Mouse (Mus musculus) adrenal gland, adult 2 months (tissue): ENCODE results near the gene Usp53. TPM values are rescaled to one million over a fixed set of nuclear protein-coding genes. Genes with fewer than 3 reads are reported as not detected.
"Not testable (repeated sequence)": the region's sequence is repeated elsewhere in the genome, so short reads cannot be mapped to it uniquely, and the experiment has no call there.

Experiments used
- DNase-seq: peaks from one replicate; pipeline ENCODE4 v3.0.0; 2021
- polyA plus RNA-seq: library from polyadenylated mRNA; depleted of rRNA; stranded (reverse); fragments of >200 nt; gene quantifications from 2 replicates; pipeline ENCODE4 v1.2.3, GENCODE M21; 2012
- total RNA-seq, 2 experiments: library from RNA; stranded (reverse); gene quantifications; 2 replicates each; pipeline ENCODE4 v1.2.3; 2021

Usp53 gene
- total and polyA plus RNA-seq, 3 experiments = 3.3 to 27.5 (median 26.1) TPM

GRCm38 (mm10) chr3:122950129-122950528, 34.2 kb downstream of the Usp53 start:
- no peak for DNase-seq

- peak; percentile 62 for DNase-seq
These were observed 40.9 kb downstream of the Usp53 start for GRCm38 (mm10) chr3:122943387-122943890.

DNA sequence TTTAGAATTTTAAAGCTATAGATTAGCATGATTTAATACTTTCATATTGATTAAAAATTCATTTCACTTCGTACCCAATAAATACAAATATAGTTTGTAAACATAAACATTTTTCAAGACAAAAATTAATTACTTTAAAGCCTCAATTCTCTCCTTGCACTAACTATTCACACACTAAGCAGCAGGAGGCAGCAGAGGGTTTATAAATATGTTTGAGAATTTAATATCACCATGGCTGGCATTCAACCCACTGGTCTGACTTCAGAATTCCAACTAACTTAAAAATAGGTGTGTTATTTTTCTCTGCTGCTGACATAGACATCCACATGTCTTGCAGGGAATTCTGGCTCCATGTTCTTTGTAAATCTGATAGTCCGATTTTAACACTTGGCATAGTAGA, 45.1 kb downstream of the Usp53 start:
- no peak for DNase-seq

- not testable (repeated sequence) for DNase-seq
These were observed 47.1 kb downstream of the Usp53 start for GRCm38 (mm10) chr3:122937176-122937575.

GRCm38 (mm10) chr3:122932466-122932865, 51.8 kb downstream of the Usp53 start:
- DNase-seq = no peak

GRCm38 (mm10) chr3:122929723-122930122, 54.6 kb downstream of the Usp53 start:
- no peak for DNase-seq

DNA sequence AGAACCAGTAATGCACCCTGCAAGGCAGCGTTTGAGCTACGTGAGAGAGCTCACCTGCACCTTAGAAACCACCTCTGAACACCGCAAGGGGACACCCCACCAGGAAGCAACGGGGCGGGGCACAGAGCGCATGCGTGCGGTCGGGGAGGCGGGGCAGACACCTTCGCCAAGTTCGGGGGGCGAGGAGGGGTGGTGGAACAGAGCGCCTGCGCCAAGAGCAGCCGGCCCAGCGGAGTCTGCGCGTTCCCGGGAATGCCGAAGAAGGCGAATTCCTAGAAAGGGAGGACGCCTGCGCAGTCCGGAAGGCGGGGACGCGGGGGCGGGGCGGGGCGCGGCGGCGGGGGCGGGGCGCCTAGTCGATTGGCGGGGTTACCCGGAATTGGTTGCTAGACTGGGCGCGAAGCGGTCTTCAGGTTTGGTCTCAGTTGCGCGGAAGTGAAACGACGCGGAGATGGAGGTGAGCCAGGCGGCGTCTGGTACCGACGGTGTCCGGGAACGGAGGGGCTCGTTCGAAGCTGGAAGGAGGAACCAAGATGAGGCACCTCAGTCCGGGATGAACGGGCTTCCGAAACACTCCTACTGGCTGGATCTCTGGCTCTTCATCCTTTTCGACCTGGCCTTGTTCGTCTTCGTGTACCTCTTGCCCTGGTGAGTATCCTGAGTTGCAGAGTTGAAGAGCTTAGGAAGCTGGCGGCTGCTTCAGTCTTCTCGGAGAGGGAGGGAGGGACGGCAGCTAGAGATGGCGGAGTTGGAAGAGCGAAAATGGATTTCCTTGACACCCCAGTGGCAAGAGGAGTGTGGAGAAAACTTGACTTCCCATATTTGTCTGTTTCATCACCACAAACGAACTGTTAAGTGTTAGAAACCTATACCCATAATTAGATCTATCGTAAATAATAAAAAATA, 60.0 kb downstream of the Usp53 start, which contains the start of gene 1810037I17Rik:
TSS of gene 1810037I17Rik (plus strand) at position 195 of the 906 bp plus-strand sequence.
- DNase-seq = peak; percentile 98

GRCm38 (mm10) chr3:122923147-122923546, 61.2 kb downstream of the Usp53 start:
- DNase-seq = no peak

- no peak for DNase-seq
These were observed 62.4 kb downstream of the Usp53 start for GRCm38 (mm10) chr3:122921676-122922527.

- DNase-seq = no peak
These were observed 63.5 kb downstream of the Usp53 start for GRCm38 (mm10) chr3:122920572-122921435.

DNA sequence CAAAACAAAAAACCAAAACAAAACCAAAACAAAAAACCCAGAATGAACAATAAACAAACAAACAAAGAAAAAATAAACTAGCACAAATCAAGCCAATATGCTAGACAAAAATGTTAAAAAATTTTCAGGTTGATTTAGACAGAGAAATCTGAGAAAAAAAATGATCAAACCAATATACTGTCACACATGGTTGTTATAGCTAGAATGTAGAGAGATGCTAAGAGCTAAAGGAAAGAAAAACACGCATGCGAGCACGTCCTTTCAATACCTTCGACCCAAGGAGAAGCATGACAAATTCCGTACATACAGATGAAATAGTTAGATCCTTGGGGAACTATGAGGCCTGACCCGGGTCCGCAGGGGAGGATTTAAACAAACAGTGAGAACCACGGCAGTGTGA, 65.0 kb downstream of the Usp53 start, which contains the start of gene Gm10959:
TSS of gene Gm10959 (minus strand) at position 101 of the 400 bp plus-strand sequence.
- no peak for DNase-seq

- no peak for DNase-seq
These were observed 65.6 kb downstream of the Usp53 start for GRCm38 (mm10) chr3:122918672-122919071.

GRCm38 (mm10) chr3:122916191-122916680, 68.1 kb downstream of the Usp53 start:
- DNase-seq = no peak

DNA sequence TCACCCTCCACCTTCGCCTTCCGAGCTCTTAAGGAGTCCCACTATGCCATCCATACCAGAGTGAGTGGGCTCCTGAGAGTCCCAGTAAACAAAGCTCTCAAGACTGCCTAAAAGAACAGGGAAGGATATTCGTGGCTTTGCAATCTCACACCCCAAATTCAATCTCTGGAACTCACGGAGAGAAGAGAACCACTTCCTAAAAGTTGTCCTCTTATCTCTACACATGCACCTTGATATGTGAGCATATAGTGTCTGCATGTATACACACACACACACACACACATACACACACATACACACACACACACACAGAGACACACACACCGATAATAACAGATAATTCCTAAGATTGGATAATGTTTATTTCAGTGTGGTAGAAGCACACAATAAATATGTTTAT, 68.8 kb downstream of the Usp53 start:
- DNase-seq = no peak

DNA sequence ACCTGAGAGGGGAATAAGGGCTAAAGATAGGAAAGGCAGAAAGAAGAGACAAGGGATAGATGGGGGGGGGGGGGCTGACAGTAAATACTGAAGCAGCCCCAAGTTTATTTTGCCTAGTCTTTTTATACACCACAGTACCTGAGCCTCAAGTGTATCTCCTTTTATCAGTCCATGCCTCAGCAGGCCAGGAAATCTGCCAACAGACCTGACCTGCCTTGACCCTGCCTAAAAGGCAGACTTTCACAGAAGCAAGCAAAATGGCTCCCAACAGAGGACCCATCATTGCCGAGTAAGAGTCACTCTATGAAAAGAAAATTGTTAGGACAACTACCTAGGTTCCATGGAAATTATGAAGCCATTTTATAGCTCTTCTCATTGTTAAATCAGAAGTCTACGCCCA, 76.5 kb downstream of the Usp53 start:
- DNase-seq = peak; percentile 49

DNA sequence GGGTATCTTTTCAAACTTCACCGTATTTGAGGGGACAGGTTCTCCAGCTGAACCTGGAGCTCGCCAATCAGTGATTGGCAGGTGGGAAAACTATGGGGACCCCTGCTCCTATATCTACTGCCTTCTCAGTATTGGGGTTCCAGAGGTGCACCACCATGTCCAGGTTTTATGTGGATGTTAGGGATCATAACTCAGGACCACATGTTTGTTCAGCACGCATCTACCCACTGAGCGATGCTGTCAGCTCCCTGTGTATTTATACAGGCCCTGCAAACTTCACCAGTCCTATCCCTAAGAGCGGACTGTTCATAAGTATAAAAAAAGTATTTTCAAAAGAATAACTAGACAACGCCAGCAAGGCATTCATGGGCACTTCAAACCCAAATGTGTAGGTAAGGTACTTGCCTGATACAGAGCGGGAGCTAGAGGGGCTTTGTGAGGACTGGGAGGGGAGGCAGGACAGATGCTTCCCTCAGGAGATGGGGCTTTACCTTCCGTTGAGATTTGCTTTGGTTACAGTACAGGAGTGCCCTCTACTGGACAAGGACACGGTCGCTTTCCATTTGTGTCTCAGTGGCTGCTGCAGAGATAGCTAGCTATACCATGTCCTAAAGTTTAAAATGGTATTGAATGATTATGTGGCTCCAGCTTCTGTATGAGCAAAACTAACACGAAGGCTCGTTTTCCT, 80.4 kb downstream of the Usp53 start:
- DNase-seq = peak; percentile 47

DNA sequence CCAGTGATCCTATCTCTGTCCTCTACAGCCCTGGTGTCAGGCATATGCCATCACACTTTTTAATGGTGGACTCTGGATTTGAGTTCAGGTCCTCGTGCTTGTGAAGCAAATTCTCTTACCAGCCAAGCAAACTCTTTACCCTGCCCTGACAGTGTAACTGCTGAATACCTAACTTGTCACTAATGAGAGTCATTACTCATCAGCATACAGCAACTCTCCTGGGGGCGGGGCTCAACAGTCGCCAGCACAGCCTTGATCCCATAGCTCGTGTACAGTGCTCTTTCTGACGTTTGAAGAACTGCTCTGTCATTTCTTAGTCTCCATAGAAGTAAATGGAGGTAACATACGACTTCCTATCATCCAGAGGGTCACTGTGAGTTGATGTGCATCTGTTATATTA, 86.1 kb downstream of the Usp53 start:
- DNase-seq = peak; percentile 22

GRCm38 (mm10) chr3:122895189-122895731, 89.0 kb downstream of the Usp53 start:
- no peak for DNase-seq

- DNase-seq = no peak
These were observed 89.5 kb downstream of the Usp53 start, which contains the start of gene Fabp2 for GRCm38 (mm10) chr3:122894772-122895171. Gene Fabp2 (plus strand): TSS chr3:122895072.

- peak; percentile 47 for DNase-seq
These were observed 95.9 kb downstream of the Usp53 start for GRCm38 (mm10) chr3:122888371-122888819.
